Mouse (Mus musculus) liver, embryonic 12.5 days (tissue): ENCODE data around the gene Camsap3. TPM values are rescaled to one million over a fixed set of nuclear protein-coding genes. Genes with fewer than 3 reads are reported as not detected.
A peak's percentile ranks its signal among the peaks of the same experiment; 100 is the strongest.

Source experiments
- ATAC-seq: fragments of 200-750 bp; cut with Nextera tagmentation; 2 replicates; pipeline ENCODE4 v1.8.0; 2017; ENCODE audit warnings: moderate number of reproducible peaks, mild to moderate bottlenecking, moderate library complexity
- H3K27ac ChIP-seq: fragments of 300-500 bp; sonication (generic); 2 replicates; pipeline ENCODE4 v1.5.1; 2016; ENCODE audit warnings: mild to moderate bottlenecking
- H3K27me3 ChIP-seq: fragments of 300-500 bp; sonication (generic); replicated peaks from 2 replicates; pipeline ENCODE4 v1.6.1; 2016; ENCODE audit warnings: mild to moderate bottlenecking, moderate library complexity
- H3K36me3 ChIP-seq: fragments of 300-500 bp; sonication (generic); 2 replicates; pipeline ENCODE4 v1.6.1; 2016; ENCODE audit warnings: mild to moderate bottlenecking, moderate library complexity
- H3K4me1 ChIP-seq: fragments of 300-500 bp; sonication (generic); 2 replicates; pipeline ENCODE4 v1.6.1; 2016
- H3K4me2 ChIP-seq: fragments of 300-500 bp; sonication (generic); 2 replicates; pipeline ENCODE4 v1.6.1; 2016; ENCODE audit warnings: mild to moderate bottlenecking, moderate library complexity
- H3K4me3 ChIP-seq: fragments of 300-500 bp; sonication (generic); 2 replicates; pipeline ENCODE4 v1.5.1; 2016; ENCODE audit warnings: mild to moderate bottlenecking, moderate library complexity
- H3K9ac ChIP-seq: fragments of 300-500 bp; sonication (generic); 2 replicates; pipeline ENCODE4 v1.6.1; 2016; ENCODE audit warnings: mild to moderate bottlenecking, moderate library complexity
- H3K9me3 ChIP-seq: fragments of 300-500 bp; sonication (generic); replicated peaks from 2 replicates; pipeline ENCODE4 v1.6.1; 2016; ENCODE audit warnings: mild to moderate bottlenecking, moderate library complexity
- WGBS: fragments of 180-500 bp; shearing (Covaris S2); methylation state at CpG from one replicate; pipeline ENCODE4 v1.1.7; 2016; ENCODE audit not compliant: insufficient replicate concordance; 5-methylcytosine and 5-hydroxymethylcytosine counted together
- polyA plus RNA-seq: library from polyadenylated mRNA; unstranded; fragments of >200 nt; fragmentation: Nextera tagmentation; extraction: Ambion mirVana; gene quantifications from 2 replicates; pipeline ENCODE4 v1.2.1, GENCODE M21; 2016

Camsap3 gene
- polyA plus RNA-seq, 1 experiment from 2014 or later: 2.2 TPM

- ATAC-seq: no peak
- peaks cover 56% of the 10 kb centered on the region for H3K36me3 ChIP-seq
- no peaks in the 10 kb centered on the region for H3K9me3 ChIP-seq
- no peak overlapping the region for H3K27ac ChIP-seq
- no peak overlapping the region for H3K4me3 ChIP-seq
- 83% methylated on average over 7 of the region's 7 CpGs for WGBS
- no peaks in the 10 kb centered on the region for H3K4me1 ChIP-seq
- H3K4me2 ChIP-seq: no peak overlapping the region
- no peak overlapping the region for H3K9ac ChIP-seq
- H3K27me3 ChIP-seq: no peaks in the 10 kb centered on the region
Observed at GRCm38 (mm10) chr8:3607822-3608221, 20.7 kb downstream of the Camsap3 start.

- Histone ChIP-seq H3K4me3 (no peak overlapping the region), H3K9ac (no peak overlapping the region), H3K9me3 (no peaks in the 10 kb centered on the region), H3K4me1 (no peaks in the 10 kb centered on the region), H3K27ac (no peak overlapping the region), H3K27me3 (no peaks in the 10 kb centered on the region), H3K4me2 (no peak overlapping the region), H3K36me3 (peaks cover 70% of the 10 kb centered on the region)
- 83% methylated on average over 12 of the region's 12 CpGs for WGBS
- ATAC-seq: no peak
Observed at GRCm38 (mm10) chr8:3609046-3609815, 22.1 kb downstream of the Camsap3 start.

- H3K9ac ChIP-seq: no peak overlapping the region
- ATAC-seq: no peak
- H3K4me2 ChIP-seq: no peak overlapping the region
- no peaks in the 10 kb centered on the region for H3K9me3 ChIP-seq
- H3K4me1 ChIP-seq: no peaks in the 10 kb centered on the region
- no peak overlapping the region for H3K4me3 ChIP-seq
- H3K27ac ChIP-seq: no peak overlapping the region
- no peaks in the 10 kb centered on the region for H3K27me3 ChIP-seq
- peaks cover 75% of the 10 kb centered on the region for H3K36me3 ChIP-seq
- WGBS: 87% methylated on average over 6 of the region's 6 CpGs
Observed at GRCm38 (mm10) chr8:3609816-3610150, 22.7 kb downstream of the Camsap3 start.

- peak; percentile 97 for ATAC-seq
- Histone ChIP-seq H3K9me3 (no peaks in the 10 kb centered on the region), H3K9ac (peak within 1 kb of the TSS; percentile 77), H3K4me3 (peak within 1 kb of the TSS; percentile 80), H3K27ac (no peak within 1 kb of the TSS), H3K36me3 (peaks cover 26% of the 10 kb centered on the region), H3K27me3 (no peaks in the 10 kb centered on the region), H3K4me2 (peak within 1 kb of the TSS; percentile 79), H3K4me1 (peaks cover 21% of the 10 kb centered on the region)
- WGBS: under 1% methylated on average over 37 of the region's 37 CpGs
Observed at GRCm38 (mm10) chr8:3621199-3621970, 34.3 kb downstream of the Camsap3 start, which contains the start of the genes Xab2 and Pet100. Gene Xab2, minus strand, starts transcription at chr8:3621316. Gene Pet100, plus strand, starts transcription at chr8:3621548.

GRCm38 (mm10) chr8:3622119-3622518 is 35.0 kb downstream of the Camsap3 start:
- Histone ChIP-seq H3K4me2 (peak overlapping the region; percentile 79), H3K4me1 (peaks cover 21% of the 10 kb centered on the region), H3K27me3 (no peaks in the 10 kb centered on the region), H3K27ac (no peak overlapping the region), H3K36me3 (peaks cover 19% of the 10 kb centered on the region), H3K9ac (peak overlapping the region; percentile 77), H3K4me3 (peak overlapping the region; percentile 80), H3K9me3 (no peaks in the 10 kb centered on the region)
- ATAC-seq: no peak
- WGBS: 51% methylated on average over 8 of the region's 8 CpGs

- no peak for ATAC-seq
- Histone ChIP-seq H3K9me3 (no peaks in the 10 kb centered on the region), H3K4me3 (no peak within 1 kb of the TSS), H3K4me1 (peaks cover 13% of the 10 kb centered on the region), H3K9ac (no peak within 1 kb of the TSS), H3K4me2 (no peak within 1 kb of the TSS), H3K36me3 (no peaks in the 10 kb centered on the region), H3K27ac (no peak within 1 kb of the TSS), H3K27me3 (0 out of 2 replicates have a peak, but pooled peaks cover 4% of the 10 kb centered on the region)
- 72% methylated on average over 1 of the region's 1 CpGs for WGBS
Observed at GRCm38 (mm10) chr8:3625445-3625844, 38.4 kb downstream of the Camsap3 start, which contains the start of gene Pcp2. Gene Pcp2, minus strand, starts transcription at chr8:3625545.

GRCm38 (mm10) chr8:3626971-3627370 is 39.9 kb downstream of the Camsap3 start:
- WGBS: 26% methylated on average over 5 of the region's 5 CpGs
- peaks cover 21% of the 10 kb centered on the region for H3K4me1 ChIP-seq

GRCm38 (mm10) chr8:3628014-3628413 is 40.9 kb downstream of the Camsap3 start:
- WGBS: 34% methylated on average over 5 of the region's 5 CpGs
- H3K27me3 ChIP-seq: 0 out of 2 replicates have a peak, but pooled peaks cover 4% of the 10 kb centered on the region
- no peak overlapping the region for H3K9ac ChIP-seq
- H3K9me3 ChIP-seq: no peaks in the 10 kb centered on the region
- H3K27ac ChIP-seq: no peak overlapping the region
- no peak overlapping the region for H3K4me2 ChIP-seq
- H3K4me1 ChIP-seq: peaks cover 23% of the 10 kb centered on the region
- peaks cover 2% of the 10 kb centered on the region for H3K36me3 ChIP-seq
- no peak for ATAC-seq
- H3K4me3 ChIP-seq: no peak overlapping the region

More at GRCm38 (mm10) chr8:3626971-3627370, 39.9 kb downstream of the Camsap3 start:
- Histone ChIP-seq H3K9me3 (no peaks in the 10 kb centered on the region), H3K36me3 (no peaks in the 10 kb centered on the region), H3K27ac (no peak overlapping the region), H3K4me2 (no peak overlapping the region), H3K27me3 (0 out of 2 replicates have a peak, but pooled peaks cover 4% of the 10 kb centered on the region), H3K4me3 (no peak overlapping the region), H3K9ac (no peak overlapping the region)
- ATAC-seq: no peak

- peak within 1 kb of the TSS; percentile 77 for H3K9ac ChIP-seq
- WGBS: 5% methylated on average over 47 of the region's 47 CpGs
- peak within 1 kb of the TSS; percentile 85 for H3K4me2 ChIP-seq
- peak within 1 kb of the TSS; percentile 80 for H3K4me3 ChIP-seq
- ATAC-seq: peak; percentile 91
- H3K27ac ChIP-seq: peak within 1 kb of the TSS; percentile 66
- H3K9me3 ChIP-seq: no peaks in the 10 kb centered on the region
- H3K27me3 ChIP-seq: 0 out of 2 replicates have a peak, but pooled peaks cover 4% of the 10 kb centered on the region
- peaks cover 30% of the 10 kb centered on the region for H3K36me3 ChIP-seq
- peaks cover 23% of the 10 kb centered on the region for H3K4me1 ChIP-seq
Observed at GRCm38 (mm10) chr8:3630647-3631477, 43.8 kb downstream of the Camsap3 start, which contains the start of gene Stxbp2. Gene Stxbp2, plus strand, starts transcription at chr8:3630955.

- peak; percentile 63 for ATAC-seq
- H3K4me2 ChIP-seq: peak overlapping the region; percentile 85
- no peaks in the 10 kb centered on the region for H3K9me3 ChIP-seq
- H3K27me3 ChIP-seq: 0 out of 2 replicates have a peak, but pooled peaks cover 4% of the 10 kb centered on the region
- H3K36me3 ChIP-seq: peaks cover 36% of the 10 kb centered on the region
- H3K4me3 ChIP-seq: peak overlapping the region; percentile 80
- H3K27ac ChIP-seq: peak overlapping the region; percentile 66
- peaks cover 23% of the 10 kb centered on the region for H3K4me1 ChIP-seq
- 2% methylated on average over 8 of the region's 8 CpGs for WGBS
- peak overlapping the region; percentile 77 for H3K9ac ChIP-seq
Observed at GRCm38 (mm10) chr8:3631478-3631875, 44.4 kb downstream of the Camsap3 start.

- Histone ChIP-seq H3K4me3 (no peak overlapping the region), H3K36me3 (peaks cover 25% of the 10 kb centered on the region), H3K4me2 (no peak overlapping the region), H3K9ac (no peak overlapping the region), H3K9me3 (no peaks in the 10 kb centered on the region), H3K4me1 (no peaks in the 10 kb centered on the region), H3K27ac (no peak overlapping the region), H3K27me3 (0 out of 2 replicates have a peak, but pooled peaks cover 4% of the 10 kb centered on the region)
- ATAC-seq: peak; percentile 78
- WGBS: 12% methylated on average over 5 of the region's 5 CpGs
Observed at GRCm38 (mm10) chr8:3645804-3646203, 58.7 kb downstream of the Camsap3 start.
